Mouse (Mus musculus) G1E (cell line): ENCODE data around the gene Rbpj.

ENCODE experiments used
- CTCF ChIP-seq: IDR thresholded peaks from 2 replicates; pipeline ENCODE4 v1.5.1; 2012; ENCODE audit warnings: low read depth, low read length, inconsistent platforms, mixed read lengths
- GATA1 ChIP-seq: IDR thresholded peaks from 2 replicates; pipeline ENCODE4 v1.6.1; 2012; ENCODE audit warnings: borderline replicate concordance, low read length, inconsistent platforms, mixed read lengths
- GATA2 ChIP-seq: IDR thresholded peaks from 2 replicates; pipeline ENCODE4 v1.6.1; 2012; ENCODE audit warnings: low read depth, low read length, inconsistent platforms, borderline replicate concordance
- POLR2AphosphoS5 ChIP-seq: IDR thresholded peaks from 2 replicates; pipeline ENCODE4 v1.6.1; 2012; ENCODE audit warnings: low read depth, low read length, inconsistent platforms; ENCODE audit not compliant: insufficient replicate concordance
- TAL1 ChIP-seq: conservative IDR thresholded peaks from 2 replicates; pipeline ENCODE4 v1.6.1; 2012; ENCODE audit warnings: low read depth, low read length, inconsistent platforms, mixed read lengths

GRCm38 (mm10) chr5:53679651-53680050 is 213.7 kb downstream of the Rbpj start:
- no peak for TF ChIP-seq GATA1
- TF ChIP-seq CTCF: no peak
- no peak for TF ChIP-seq TAL1
- no peak for TF ChIP-seq POLR2AphosphoS5
- no peak for TF ChIP-seq GATA2
